Mouse (Mus musculus) thymus, postnatal 36 days (tissue): Measurements from ENCODE around the gene Ufsp2.

Source experiments
- DNase-seq, 2 experiments: peaks; one replicate each; pipeline ENCODE4 v3.0.0; 2022; ENCODE audit warnings: mixed read lengths in 2 of 2

The Ufsp2 gene

DNA sequence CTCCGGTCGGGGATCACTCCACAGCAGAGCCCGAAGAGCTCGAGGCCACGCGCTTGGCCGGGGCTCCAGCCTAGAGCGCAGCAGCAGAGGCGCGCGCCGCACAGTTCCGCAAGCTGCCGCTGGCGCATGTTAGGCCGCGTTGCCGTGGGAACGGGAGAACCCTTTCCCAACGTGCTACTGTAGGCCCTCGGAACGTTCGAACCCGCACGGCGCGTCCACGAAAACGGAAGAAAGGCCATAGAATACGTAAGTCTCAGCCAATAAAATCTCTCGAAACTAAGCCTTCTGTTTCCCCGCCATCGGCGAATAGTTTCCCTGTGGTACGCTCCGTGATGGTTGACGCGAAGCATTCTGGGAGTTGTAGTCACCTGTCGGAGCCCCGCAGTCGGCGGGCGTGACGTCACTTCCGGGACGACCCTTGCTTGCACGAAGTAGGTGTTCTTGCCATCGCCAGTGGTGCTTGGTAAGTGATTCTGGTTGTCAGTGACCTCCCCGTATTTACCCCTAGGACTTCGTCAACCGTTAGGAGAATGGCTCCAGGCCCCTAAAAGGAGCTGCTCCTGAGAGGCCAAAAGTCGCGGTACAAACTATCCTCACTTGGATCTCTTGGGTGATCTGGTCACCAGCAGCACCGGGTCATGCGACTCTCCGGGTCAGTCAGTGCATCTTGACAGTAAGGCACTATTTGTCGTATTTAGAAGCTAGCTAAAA lies at the start of gene Ufsp2, which contains the start of gene 1700029J07Rik:
TSS of gene Ufsp2 (plus strand) at position 403 of the 711 bp plus-strand sequence.
TSS of gene 1700029J07Rik (minus strand) at position 127 of the 711 bp plus-strand sequence.
- DNase-seq = peak; percentile 97

DNA sequence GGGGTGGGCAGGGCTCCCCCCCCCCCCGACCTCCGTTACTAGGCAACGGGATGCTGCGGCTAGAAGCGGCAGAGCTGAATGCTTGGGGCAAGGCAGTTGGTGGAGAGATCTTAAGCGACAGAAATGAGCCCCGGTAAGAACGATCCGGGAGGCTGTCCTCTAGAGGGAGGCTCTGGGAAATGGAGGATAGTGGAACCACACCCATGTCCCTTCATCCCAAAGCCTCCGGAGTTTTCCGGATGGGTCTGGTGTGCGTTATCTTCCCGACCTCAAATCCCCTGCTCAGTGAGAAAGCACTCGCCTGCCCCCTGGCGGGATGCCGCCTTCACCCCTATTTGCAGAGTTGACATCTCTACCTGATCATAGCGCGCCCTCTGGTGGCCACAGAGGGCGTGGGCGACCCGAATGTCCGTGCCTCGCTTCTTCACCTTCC lies 40.7 kb upstream of the Ufsp2 start, which contains the start of gene Ccdc110:
TSS of gene Ccdc110 (plus strand) at position 38 of the 433 bp plus-strand sequence.
- peak; percentile 89 to 94 for DNase-seq

DNA sequence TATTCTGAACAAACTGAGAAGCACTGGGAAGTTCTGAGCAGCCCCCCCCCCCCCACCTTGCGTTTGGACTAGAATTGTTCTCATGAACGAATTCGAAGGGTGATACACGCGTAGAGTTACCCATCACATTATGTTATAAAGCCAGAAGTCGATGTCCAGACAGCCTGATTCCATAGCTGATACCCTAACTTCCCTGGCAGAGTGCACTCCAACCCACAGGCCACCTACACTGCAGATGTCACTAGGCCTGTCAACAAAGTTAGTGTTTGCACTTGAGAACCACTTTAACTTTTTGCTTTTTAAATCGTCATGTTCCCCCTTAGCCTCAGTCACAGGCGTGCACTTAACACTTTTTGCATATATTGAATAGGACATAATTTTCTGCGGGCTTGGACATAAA lies 38.3 kb upstream of the Ufsp2 start:
- no peak for DNase-seq

DNA sequence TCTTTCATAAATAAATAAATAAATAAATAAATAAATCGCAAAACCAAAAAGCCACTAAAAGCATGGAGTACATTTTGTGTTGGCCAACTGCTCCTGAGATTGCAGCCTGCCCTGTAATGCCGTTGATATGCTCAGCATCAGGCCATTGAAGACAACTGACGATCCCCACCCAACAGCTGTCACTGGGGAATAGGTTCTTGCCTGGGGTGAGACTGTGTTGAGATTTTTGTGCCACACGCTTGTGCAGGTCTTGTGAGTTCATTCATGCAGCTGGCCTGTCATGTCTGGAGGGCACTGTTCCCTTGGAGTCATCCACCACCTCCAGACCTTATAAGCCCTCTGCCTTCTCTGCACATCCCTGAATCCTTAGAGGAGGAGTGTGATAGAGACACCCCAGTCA lies 29.0 kb upstream of the Ufsp2 start:
- DNase-seq = no peak

DNA sequence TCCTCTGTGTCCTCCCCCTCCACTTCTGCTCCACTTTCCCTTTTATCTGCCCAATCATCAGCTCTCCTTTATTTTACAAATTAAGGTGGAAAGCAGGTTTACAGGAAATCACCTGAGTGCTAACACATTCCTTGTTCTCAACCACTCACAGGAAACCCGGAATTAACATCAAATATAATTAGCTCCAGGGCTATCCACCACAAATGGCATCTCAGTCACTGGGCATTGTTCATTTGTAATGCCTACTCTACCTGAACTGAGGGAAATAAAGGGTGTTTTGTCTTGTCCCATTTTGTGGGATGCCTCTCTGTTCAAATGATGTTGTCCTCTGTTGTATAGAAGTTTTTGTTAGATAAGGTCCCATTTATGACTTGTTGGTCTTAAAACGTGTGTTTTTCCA lies 24.7 kb upstream of the Ufsp2 start:
- DNase-seq = no peak

DNA sequence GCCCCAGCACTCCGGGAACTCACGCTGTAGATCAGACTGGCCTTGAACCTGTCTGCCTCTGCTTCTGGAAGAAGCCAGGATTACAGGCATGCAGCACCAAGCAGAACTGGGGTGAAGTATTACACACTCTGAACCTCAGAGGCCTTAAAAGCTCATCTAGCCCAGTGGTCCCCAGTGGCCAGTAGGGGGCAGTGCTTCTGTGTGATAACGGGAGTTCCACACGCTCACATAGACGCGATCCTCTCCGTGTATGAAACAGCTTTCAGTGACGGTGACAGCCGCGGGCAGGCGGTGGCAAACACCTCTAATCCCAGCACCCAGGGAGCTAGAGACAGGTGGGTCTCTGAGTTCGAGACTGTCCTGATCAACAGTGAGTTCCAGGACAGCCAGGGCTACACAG lies 4.4 kb upstream of the Ufsp2 start:
- no peak for DNase-seq

DNA sequence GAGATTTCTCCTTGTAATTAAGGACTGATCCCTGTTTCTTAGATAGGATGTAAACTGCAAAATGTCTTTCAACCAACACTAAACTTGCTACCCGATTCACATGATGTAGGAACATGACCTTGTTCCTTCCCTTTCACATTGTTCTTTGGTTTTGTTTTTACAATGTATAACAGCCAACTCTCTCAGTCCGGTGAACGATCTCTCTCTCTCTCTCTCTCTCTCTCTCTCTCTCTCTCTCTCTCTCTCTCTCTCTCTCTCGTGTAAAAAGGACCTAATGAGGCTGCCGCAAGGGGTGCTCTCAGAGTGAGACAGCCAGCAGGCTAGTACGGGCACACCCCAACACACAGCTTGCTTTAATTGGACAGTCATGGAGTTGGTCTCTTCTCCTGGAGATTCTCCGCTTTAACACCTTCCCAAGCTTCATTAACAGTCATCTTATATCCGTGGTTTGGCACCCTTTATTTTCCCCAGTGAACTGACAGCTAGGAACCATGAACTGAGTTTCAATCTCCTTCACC lies 1.3 kb upstream of the Ufsp2 start:
- DNase-seq = no peak

DNA sequence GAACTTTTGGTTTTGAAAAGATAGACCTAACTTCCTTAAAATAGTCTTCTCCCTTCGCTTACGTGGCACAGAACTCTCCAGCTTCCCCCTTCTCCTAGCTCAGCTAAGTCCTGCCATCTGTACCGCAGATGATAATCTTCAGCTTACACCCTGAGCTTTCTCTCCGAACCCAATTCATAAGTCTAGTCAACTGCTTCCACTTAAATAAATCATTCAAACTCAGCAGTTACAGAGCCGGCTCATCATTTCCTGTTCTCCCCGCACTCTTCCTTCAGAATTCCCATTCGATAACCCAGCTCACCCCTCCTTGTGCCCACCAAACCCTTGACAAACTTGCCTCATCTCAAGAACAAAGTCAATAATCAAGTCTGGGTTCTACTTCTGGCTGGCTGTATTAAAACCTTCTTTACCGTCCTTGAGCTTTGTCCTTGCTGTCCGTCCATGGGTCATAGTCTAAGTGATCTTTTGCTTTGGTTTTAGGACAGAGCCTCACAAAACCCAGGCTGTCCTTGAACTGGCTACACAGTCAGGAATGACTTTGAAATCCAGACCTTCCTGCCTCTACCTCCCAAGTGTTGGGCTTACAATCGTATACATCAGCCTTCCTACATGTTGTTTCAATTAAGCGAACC lies 625 bp downstream of the Ufsp2 start:
- DNase-seq = no peak

DNA sequence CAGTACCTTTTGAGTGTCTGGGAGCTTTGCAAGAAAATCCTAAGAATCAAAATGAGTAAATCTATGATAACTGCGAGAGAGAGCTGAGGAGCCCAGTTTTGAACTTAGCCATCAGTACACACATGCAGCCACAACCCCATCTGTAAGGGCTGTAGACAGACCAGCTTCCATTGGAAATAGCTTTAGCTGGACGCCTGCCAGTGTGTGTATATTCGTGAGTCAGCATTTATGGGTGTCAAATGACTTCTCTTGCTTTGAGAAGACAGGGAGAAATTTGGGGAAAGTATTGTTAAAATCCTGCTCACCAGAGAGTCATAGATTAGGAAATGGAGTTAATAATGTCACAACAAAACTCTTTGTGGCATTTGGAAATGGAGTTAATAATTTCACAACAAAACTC lies 11.3 kb downstream of the Ufsp2 start:
- no peak for DNase-seq

DNA sequence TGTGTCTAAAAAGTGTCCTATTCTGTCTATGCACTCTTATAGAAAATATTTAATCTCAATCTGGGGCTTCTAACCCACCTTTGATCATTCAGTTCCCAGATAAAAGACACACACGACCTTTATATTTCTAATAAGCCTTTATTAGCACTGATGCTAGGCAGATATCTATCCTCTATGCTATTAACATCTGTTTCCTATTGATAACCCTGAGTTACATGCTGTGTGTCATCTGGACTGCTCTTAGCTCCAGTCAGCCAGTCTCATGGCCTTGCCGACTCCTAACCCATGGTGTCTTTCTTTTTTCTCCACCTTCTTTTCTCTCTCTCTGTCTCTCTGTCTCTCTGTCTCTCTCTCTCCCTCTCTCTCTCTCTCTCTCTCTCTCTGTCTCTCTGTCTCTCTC lies 12.9 kb downstream of the Ufsp2 start:
- DNase-seq = no peak

DNA sequence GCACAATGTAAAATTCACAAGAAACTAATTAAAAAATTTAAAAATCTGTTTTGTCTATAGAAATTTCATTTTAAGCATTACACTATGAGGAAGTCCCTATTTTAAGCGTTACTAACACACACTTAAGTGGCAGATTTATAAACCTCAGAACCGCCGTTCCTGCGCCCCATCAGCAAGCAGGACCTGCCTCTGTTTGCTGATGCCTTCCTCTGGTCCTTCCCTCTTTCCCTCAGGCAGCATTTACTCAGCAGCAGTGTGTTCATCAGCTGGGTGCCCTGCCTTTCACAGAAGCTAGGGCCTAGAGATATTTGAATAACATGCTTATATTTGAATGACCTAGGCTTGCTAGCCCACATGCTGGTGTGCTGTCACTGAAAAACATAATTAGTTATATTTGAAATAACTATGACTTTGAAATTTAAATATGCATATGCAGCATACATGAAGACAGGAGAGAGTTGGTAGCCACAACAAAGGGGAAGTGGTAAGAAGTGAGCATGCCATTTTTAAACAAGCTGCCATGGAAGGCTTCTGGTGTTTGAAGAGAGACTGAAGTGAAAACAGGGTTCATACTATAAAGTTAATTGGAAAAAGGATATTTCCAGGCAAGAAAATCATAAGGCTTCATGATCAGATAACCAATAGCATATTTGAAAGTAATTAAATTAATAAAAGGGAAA lies 15.4 kb downstream of the Ufsp2 start:
- DNase-seq = no peak

DNA sequence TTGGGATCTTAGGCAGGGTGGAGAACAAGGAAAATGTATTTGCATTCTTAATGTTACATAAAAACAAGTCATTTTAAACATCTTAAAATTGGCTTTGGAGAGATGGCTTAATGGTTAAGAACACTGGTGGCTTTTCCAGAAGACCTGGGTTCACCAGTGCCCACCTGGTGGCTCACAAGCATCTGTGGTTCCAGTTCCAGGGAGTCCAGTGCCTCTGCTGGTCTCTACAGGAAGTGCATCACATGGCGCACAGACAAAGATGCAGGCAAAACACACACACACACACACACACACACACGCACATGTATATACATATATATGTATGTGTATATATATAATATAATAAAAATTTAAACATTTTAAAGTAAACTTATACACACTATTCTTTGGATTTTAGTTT lies 18.8 kb downstream of the Ufsp2 start:
- DNase-seq = peak; percentile 36 to 42

DNA sequence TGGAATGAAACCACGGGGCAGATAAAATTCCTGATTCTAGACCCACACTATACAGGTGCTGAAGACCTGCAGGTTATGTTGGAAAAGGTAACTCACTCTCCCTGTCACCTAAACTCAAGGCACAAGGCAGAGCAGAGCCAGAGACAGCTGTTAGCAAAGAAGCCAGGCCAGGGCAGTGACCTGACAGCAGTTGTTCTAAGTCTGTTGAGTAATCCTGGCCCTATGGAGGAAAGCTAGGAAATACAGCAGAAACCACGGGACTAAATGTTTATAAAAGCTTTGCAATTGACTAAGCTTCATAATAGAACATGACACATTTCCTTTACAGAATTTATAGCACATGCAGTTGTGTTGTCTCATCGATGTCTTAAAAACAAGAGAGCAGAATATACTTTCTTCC lies 20.2 kb downstream of the Ufsp2 start:
- DNase-seq = no peak

DNA sequence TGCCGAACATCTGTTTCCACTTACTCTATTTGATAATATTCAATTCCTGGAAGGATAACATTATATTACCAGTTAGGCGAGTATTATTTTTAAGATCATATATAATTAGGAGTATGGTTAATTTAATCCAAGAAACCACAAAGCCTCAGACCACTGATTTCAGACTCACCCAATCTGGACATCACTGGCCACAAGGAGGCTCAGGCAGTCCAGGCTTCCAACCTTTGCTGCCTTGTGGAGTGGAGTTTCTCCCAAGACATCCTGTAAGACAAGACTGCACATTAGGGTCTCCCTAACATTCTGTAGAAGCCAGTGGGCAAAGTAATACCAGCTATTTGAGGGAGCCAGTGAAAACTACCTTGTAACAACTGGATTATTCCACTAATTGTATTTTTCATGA lies 22.9 kb downstream of the Ufsp2 start:
- DNase-seq = no peak

DNA sequence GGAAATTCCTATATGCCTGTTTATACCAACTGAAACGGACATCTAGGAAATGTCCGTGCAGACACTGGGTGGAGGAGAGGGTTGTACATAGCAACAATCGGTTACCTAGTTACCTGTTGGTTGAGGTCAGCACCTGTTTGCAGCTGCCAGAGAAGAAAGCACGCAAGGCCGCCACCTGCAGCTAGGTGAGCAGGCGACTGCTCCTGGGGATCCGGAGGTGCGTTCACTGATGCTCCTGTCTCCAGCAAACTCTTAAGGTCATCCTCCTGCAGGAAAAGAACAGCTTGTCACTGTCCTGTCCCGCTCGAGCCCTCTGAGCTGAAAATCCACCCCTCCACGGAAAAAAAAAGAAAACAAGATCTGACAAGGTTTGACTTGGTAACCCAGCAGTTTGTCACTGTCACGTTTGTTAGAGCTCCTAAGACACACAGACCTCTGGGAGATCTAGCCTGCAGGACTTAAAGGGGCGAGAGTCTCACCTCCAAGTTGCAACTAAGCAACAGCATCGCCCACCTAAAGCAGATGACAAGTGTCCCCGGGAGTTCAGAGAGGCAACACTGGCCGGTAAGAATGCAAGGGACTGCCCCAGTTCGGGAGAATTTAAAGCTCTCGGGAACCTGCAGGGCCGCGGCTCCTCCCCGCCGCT lies 23.9 kb downstream of the Ufsp2 start, which contains the start of gene Lrp2bp:
TSS of gene Lrp2bp (plus strand) at position 166 of the 646 bp plus-strand sequence.
- DNase-seq = peak in 1 of 2 experiments; percentile 40

DNA sequence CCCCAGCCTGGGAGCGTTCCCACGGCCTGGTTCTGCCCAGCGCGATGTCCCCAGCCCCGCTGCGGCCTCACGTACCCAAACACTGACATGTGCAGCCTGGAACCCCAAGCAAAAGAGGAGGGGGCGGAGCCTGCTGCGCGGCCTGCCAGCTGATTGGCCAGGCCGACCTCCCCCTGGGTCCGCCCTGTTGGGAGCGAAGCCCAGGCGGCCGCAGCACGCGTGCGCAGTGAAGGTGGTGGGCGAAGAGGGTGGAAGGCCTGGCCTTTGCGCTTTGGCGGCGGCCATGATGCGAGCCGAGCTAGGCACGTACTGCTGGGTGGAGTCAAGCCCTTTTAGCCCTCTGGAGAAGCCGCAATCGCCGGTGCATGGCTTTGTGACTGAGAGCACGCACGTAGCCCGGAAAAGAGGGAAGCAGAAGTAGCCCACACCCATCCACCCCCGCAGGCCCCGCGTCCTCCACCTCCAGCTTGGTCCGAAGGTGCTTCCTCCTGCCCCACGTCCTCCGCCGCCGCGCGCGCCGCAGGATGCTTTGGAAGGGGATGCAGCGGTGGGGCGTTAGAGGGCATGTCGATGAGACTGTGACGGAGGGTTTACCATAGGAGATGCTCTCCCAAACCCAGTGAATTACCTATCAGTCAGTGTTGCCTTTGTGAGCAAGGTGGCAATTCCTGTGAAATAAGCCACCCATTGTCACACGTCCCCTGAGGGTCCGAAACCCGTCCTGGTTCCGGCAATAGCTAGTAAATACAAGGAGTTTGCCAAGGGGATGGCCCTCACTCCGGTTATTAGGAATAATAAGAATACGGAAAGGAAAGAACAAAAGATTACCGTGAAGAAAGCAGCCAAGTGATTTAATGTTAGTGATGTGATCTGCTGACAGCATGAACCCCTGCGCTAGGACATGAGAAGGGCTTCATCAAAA lies 24.7 kb downstream of the Ufsp2 start:
- DNase-seq = peak; percentile 99 to 100

DNA sequence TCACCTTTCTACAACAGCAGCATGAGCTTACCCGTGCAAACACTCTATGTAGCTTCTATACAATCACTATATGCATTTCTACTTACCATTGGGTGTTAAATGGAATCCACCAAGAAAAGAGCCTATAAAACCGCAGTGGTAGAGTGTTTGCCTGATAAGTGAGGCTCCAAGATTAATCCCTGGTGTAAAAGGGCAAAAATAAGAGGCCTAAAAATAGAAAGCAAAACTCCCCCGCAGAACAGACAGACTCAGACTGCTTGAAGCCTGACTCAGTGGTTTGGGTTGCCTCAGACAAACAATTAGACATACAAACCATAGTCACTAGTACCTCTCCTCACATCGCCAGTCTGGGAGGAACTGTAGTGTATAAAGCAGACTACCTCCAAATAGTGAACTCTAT lies 30.3 kb downstream of the Ufsp2 start, which contains the start of gene Ankrd37:
TSS of gene Ankrd37 (minus strand) at position 112 of the 400 bp plus-strand sequence.
- no peak for DNase-seq

DNA sequence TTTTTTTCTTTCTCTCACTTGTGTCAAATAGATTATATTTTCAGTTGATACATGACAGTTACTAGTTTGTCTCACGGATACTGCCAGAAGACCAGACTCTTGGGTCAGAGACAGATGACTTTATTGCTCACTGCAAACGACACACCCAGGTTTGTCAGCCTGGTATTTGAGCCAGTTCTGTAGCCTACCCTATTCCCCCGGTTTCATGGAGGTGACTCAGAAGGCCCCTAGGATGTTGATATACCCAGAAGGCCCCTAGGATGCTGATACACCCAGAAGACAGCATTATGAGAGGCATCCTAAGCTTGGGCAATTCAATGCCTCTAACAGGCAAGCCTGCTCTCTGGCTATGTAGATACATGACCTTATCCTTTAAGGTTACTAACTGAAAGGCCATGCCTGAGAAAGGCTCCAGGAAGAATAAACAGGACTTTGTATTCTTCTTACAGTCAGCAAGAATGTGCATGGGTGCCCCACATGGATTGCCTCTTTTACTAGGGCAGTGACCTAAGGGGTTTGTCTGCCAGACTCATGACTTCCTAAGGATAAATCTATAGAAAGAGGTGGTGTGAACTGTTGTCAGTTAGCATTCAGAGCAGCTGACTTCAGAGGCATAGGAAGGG lies 31.8 kb downstream of the Ufsp2 start:
- DNase-seq = no peak

DNA sequence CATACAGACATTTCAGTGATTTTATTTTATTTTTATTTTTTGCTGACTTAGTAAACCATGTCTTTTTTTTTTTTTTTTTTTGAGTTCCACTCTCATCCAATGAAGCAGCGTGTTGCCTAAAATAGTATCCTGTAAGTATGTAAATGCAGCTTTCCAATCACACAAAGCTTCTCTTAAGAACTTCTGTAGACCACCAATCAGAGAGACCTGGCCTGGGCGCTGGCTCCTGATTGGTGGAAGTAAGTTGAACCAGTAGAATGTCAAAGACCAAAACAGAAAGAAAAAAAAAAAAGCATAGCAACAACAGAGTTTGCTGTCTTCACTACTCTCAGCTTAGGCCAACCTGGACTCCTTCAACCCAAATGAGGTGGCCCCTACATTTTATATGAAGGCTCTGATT lies 35.0 kb downstream of the Ufsp2 start:
- no peak for DNase-seq

DNA sequence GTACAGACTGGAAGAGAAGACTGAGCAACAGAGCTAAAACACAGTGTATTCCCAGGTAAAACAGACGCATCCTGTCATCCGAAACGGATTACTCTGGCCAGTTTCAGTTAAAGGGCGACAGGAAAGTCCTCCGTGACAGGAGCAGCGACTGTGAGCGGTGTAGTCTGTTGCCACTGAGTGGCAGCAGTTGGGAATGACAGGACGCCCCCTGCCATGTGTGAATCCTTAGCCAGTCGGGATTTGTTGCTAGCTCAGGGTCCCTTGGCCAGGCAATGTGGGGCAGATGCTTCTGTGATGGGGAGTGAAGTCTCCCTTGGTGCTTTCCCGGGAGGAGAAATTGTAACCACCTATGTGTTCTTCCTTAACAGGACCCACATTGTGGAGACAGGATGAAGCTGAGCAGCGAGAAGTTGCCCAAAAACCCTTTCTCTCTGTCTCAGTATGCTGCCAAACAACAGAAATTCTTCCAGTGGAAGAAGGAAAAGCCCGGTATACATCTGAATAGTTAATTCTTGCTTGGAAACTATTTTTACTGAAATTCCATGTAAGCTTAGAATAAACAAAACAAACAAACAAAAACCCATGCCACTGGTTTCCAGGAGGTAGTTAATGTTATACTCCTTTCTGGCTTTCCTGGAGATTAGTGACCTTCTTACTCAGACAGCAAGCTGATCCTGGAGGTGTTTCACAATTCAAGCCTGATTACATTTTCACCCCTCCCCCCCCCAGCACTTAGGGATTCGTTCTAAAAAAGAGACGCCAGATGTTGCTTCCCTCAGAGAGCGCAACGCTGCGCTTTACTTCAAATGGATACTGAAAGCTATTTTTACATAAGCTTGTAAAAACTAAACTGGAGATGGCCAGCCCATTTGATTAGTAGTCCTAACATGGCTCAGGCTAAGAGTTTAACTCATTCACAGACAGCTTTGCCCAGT lies 35.7 kb downstream of the Ufsp2 start:
- DNase-seq = no peak
